Mouse (Mus musculus) kidney, postnatal 36 days (tissue): ENCODE results near the gene Bnc2.

Experiments
- DNase-seq, 2 experiments: peaks; one replicate each; pipeline ENCODE4 v3.0.0; 2021 to 2022; ENCODE audit warnings: mixed read lengths in 2 of 2

Gene Bnc2

DNA sequence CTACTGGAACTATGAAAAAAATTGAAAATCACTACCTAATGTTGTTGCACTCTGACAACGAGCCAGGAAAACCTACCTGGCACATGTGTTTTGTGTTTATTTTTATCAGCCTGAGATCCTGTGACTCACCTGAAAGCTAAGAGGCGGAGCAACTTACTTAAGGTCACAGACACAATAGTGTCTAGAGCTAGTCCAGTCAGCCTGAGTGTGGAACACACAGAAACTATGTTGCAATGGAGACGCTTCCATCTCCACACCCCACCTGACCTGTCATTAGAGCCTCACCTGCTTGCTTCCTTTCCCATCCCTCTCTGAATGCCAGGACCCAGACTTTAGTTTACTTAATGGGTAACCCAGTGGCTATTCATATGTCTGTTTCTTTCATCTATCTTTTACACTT is 364.2 kb downstream of the Bnc2 start:
- DNase-seq = no peak

GRCm38 (mm10) chr4:84308226-84308862 is 366.7 kb downstream of the Bnc2 start:
- DNase-seq = no peak

DNA sequence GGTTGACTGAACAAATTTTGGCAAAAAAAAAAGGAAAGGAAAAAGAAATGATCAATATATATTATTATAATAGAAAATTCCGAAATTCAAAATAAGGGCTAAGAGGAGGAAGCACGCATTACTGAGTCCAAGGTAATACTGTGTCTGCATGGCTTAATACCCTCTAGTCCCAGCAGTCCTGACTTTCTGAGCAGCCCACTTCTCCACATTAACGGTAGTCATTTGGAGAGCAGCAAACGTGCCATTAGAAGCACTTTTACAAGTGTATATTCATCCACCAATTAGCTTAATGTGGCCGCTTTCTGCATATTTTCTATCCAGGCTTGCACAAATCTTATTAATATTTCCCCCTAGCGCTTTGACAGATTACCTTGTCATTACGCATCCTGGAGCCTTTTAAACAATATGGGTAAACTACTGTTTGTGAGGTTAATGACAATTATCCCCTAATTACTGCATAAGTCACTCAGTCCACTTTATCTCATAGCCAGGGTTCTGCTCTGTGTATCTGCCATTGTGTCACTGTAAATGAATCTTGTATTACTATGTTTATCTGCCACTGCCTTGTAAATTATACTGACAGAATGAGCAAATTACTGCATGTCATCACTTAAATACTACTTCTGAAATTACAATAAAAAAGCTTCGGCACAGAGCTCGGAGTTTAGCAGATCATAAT is 368.0 kb downstream of the Bnc2 start:
- no peak for DNase-seq

- no peak for DNase-seq
Measured at GRCm38 (mm10) chr4:84302949-84303348, 372.1 kb downstream of the Bnc2 start.

DNA sequence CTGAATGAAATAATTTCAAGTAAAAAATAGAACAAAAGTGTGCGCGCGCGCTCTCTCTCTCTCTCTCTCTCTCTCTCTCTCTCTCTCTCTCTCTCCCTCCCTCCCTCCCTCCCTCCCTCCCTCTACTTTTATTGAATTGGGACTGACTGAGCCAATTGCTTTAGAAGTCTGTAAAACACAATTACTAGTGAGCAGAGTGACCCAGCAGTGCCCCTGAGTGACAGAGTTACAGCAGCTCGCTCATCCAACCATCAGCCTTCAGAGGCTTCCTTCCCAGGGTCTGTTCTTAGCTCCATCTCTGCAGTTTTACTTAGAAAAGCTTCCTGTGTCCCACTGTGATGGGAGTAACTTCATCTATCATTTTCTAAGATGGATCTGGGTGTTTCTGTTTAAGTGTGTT is 389.9 kb downstream of the Bnc2 start:
- no peak for DNase-seq

- DNase-seq = no peak
Measured at GRCm38 (mm10) chr4:84282651-84283050, 392.4 kb downstream of the Bnc2 start.

- DNase-seq = no peak
Measured at GRCm38 (mm10) chr4:84278156-84278555, 396.9 kb downstream of the Bnc2 start.

- no peak for DNase-seq
Measured at GRCm38 (mm10) chr4:84276081-84276480, 399.0 kb downstream of the Bnc2 start.

DNA sequence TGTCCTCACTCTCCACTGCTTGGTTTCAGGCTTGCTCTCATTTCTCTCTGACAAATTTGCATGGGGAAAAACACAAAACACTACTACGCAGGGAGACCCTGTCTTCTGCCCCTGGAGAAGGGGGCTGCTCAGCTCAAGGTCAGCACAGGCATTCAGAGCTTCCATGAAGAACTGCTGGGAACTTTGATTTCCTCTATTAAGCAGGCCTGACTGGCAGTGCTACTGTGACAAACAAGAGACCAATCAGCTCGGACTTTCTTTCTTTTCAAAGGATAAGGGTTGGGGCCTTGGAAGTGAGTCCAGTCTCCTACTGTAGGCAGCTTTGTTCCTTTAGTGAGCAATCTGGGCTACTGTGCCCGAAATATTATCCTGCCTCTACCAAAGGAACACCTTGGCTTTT is 400.9 kb downstream of the Bnc2 start:
- DNase-seq = no peak

DNA sequence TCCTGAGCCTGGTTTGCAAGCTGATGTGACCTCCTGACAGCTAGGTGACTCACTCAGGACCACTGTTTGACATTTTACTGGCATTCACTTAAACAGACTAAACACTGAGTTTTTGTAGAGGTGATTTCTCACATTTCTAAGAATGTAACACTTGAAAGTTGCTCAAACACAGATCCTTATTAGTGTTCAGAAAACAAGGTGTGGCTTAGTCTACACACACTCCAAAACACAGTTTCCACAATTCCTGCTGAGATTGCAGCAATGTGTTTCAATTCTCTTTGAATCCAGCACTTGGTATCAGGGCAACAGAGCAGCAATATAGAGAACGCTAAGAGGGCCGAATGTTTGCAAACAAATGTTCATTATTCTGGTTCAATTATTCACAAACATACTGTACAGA is 402.2 kb downstream of the Bnc2 start:
- no peak for DNase-seq

DNA sequence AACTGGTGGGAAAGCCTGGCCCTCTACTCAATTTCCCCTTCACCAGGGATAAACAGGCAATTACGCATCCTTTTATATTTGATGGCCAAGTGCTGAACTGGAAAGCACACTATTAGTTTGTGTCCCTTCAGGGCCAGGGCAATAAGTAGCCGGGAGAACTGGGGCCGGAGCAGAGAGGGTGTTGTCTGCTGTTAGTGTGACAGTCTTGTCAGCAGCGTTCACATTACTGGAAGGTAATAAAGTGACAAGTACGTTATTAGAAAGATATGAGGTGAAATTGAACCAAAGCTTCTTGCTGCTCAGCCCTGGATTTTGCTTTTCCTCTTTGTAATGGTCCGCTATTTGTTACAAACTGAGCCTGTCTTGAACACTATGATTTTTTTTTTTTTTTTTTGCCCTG is 405.2 kb downstream of the Bnc2 start:
- DNase-seq = no peak

DNA sequence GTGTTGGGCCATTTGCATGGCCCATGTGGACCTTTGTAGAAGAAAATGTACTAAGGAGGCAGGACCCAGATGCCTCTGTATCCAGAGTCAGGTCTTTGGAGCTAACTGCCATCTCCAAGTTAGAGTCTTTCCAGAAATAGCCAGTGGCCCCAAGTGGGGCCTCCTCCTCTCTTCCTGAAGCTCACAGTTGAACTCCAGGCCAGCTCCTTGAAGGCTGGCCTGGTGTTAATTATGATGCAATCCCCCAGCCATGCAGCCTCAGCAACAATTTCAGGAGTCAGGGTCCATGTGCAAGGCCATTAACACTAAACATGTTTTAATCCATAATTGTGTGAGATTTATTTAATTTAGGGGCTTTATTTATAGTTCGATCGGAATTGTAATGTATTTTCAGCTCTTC is 427.7 kb downstream of the Bnc2 start:
- no peak for DNase-seq

GRCm38 (mm10) chr4:84232346-84232745 is 442.7 kb downstream of the Bnc2 start:
- no peak for DNase-seq

- no peak for DNase-seq
Measured at GRCm38 (mm10) chr4:84231251-84231650, 443.8 kb downstream of the Bnc2 start.

DNA sequence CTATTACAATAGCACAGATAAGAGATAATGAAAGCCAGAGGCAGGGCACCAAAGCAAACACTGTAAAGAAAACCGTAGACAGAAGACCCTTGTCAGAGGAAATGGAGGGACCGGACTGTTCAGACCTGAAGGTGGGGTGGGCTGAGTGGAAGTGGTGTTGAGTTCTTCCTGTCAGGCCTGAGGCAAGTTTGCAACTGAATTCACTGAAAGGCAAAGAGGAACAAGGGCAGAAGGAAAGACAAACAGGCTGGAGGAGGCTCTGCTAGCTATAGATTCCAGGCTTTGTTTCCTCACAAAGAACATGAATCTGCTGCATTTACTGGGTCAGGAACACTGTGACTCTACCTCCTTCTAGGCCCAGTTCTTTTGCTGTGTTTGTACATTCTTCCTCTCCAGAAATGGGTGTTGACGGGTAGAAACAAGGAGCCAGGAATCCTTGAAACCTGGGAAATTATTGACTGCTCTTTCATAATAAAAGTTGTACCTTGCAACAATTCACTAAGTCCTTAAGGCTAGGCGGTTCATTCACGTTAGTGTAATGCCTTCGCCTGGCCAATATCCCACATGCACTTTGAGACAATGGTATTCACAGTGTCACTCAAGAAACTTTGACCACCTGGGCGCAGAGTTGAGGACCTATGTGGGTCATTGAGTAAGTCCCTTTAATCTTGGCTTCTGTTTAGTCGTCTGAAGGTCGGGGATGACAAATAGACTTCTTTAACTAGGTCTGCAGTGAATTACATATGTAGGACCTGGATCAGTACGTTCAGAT is 445.7 kb downstream of the Bnc2 start:
- peak in 1 of 2 experiments; percentile 35 for DNase-seq

DNA sequence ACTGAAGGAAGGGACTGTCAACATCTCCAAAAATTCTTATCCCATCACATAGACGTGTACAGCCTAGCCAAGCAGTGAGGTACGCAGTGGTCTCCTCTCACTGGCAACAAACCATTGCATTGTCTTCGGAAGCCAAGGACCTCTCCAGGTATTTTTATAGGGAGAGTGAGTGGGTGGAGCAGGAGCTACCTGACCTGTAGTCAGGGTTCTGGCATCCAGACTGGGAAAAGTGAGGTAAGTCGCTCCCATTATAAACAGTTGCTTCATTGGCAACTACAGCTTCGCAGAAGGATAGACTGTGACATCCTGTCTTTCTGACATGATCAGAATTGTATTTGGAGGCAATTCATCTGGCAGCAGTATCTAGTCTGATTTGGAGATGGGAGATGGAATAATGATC is 446.5 kb downstream of the Bnc2 start:
- DNase-seq = no peak
